Mouse (Mus musculus) spleen, adult 2 months (tissue): ENCODE data around the gene Fgf12.

Source experiments
- CTCF ChIP-seq: fragments of 200-500 bp; IDR thresholded peaks from 2 replicates; pipeline ENCODE4 v1.5.1; 2011; ENCODE audit warnings: mild to moderate bottlenecking, inconsistent platforms; ENCODE audit not compliant: insufficient read depth, insufficient read length, insufficient replicate concordance; ENCODE audit errors: extremely low read depth
- POLR2A ChIP-seq: fragments of 200-500 bp; IDR thresholded peaks from 2 replicates; pipeline ENCODE4 v1.6.1; 2011; ENCODE audit warnings: low read depth, low read length, inconsistent platforms

DNA sequence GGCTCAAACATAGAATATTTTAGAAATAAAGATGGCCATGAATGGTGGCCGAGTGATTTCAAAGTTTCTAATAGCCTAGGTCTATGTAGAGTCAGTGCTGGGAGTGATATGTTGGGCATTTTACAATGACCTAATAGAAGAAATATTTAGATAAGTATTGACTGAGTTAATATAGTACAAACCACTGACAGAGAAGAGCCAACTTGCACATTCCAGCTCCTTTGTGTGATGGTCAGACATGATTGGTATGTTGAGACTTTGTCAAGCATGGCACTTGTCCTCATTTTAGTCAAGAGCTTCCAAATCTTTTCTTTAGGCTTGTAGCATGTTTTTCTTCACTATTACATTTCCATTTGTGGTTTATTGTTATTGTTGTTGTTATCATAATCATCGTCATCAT lies 596.4 kb downstream of the Fgf12 start:
- TF ChIP-seq POLR2A: no peak
- no peak for TF ChIP-seq CTCF
